Mouse (Mus musculus) limb, embryonic 13.5 days (tissue): ENCODE results near the gene Rtf2. TPM values are rescaled to one million over a fixed set of nuclear protein-coding genes. Genes with fewer than 3 reads are reported as not detected.

Source experiments
- ATAC-seq: fragments of 200-750 bp; cut with Nextera tagmentation; 2 replicates; pipeline ENCODE4 v1.8.0; 2017; ENCODE audit warnings: low read depth, moderate number of reproducible peaks, moderate TSS enrichment; ENCODE audit not compliant: low FRiP score
- H3K27ac ChIP-seq: fragments of 300-500 bp; sonication (generic); 2 replicates; pipeline ENCODE4 v1.5.1; 2015; ENCODE audit warnings: inconsistent platforms, mild to moderate bottlenecking, moderate library complexity
- H3K27me3 ChIP-seq: fragments of 300-500 bp; sonication (generic); 2 replicates; pipeline ENCODE4 v1.6.1; 2015; ENCODE audit warnings: mild to moderate bottlenecking, inconsistent platforms
- H3K36me3 ChIP-seq: fragments of 300-500 bp; sonication (generic); 2 replicates; pipeline ENCODE4 v1.6.1; 2015; ENCODE audit warnings: inconsistent platforms, mild to moderate bottlenecking, moderate library complexity
- H3K4me1 ChIP-seq: fragments of 300-500 bp; sonication (generic); 2 replicates; pipeline ENCODE4 v1.6.1; 2015; ENCODE audit warnings: inconsistent platforms
- H3K4me2 ChIP-seq: fragments of 300-500 bp; sonication (generic); replicated peaks from 2 replicates; pipeline ENCODE4 v1.6.1; 2015; ENCODE audit warnings: inconsistent platforms, mild to moderate bottlenecking, moderate library complexity
- H3K4me3 ChIP-seq: fragments of 300-500 bp; sonication (generic); 2 replicates; pipeline ENCODE4 v1.5.1; 2015; ENCODE audit warnings: moderate library complexity, mild to moderate bottlenecking, inconsistent platforms
- H3K9ac ChIP-seq: fragments of 300-500 bp; sonication (generic); 2 replicates; pipeline ENCODE4 v1.6.1; 2015; ENCODE audit warnings: mild to moderate bottlenecking, inconsistent platforms
- H3K9me3 ChIP-seq: fragments of 300-500 bp; sonication (generic); 2 replicates; pipeline ENCODE4 v1.6.1; 2016; ENCODE audit warnings: inconsistent platforms
- WGBS: fragments of 180-500 bp; shearing (Covaris S2); methylation state at CpG from one replicate; pipeline ENCODE4 v1.1.7; 2015; 5-methylcytosine and 5-hydroxymethylcytosine counted together
- polyA plus RNA-seq: library from polyadenylated mRNA; unstranded; fragments of >200 nt; fragmentation: Nextera tagmentation; extraction: Ambion mirVana; gene quantifications from 2 replicates; pipeline ENCODE4 v1.2.1, GENCODE M21; 2015

The Rtf2 gene
- polyA plus RNA-seq, 1 experiment from 2014 or later: 71.3 TPM

GRCm38 (mm10) chr2:172445617-172446016 lies 5.3 kb downstream of the Rtf2 start:
- no peak overlapping the region for H3K27ac ChIP-seq
- H3K4me2 ChIP-seq: no peak overlapping the region
- no peaks in the 10 kb centered on the region for H3K27me3 ChIP-seq
- no peak overlapping the region for H3K4me3 ChIP-seq
- H3K36me3 ChIP-seq: peaks cover 62% of the 10 kb centered on the region
- WGBS: 93% methylated on average over 4 of the region's 4 CpGs
- H3K4me1 ChIP-seq: peaks cover 14% of the 10 kb centered on the region
- H3K9ac ChIP-seq: no peak overlapping the region
- ATAC-seq: no peak
- H3K9me3 ChIP-seq: no peaks in the 10 kb centered on the region

GRCm38 (mm10) chr2:172447317-172447716 lies 7.0 kb downstream of the Rtf2 start:
- 91% methylated on average over 6 of the region's 6 CpGs for WGBS
- ATAC-seq: no peak
- H3K36me3 ChIP-seq: peaks cover 77% of the 10 kb centered on the region

DNA sequence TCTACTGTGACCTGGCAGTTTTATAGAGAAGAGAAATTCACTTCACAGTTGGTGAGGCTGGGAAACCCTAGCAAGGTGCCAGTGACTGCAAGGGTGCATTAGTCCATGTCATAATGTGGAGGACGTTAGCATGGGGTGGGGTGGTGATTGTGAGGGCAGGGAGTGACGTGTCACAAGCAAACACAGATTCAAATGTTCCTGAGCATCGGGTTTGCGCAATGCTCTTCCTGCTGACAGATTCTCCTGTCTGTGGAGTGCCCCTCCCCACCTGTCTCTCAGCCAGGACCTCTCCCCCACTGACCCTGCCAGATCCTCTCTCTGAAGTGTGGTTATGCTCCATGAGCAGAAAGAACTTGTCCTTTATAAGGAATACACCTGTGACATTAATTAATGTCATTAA lies 8.0 kb downstream of the Rtf2 start:
- Histone ChIP-seq H3K27me3 (no peaks in the 10 kb centered on the region), H3K27ac (no peak overlapping the region), H3K4me1 (no peaks in the 10 kb centered on the region), H3K9me3 (no peaks in the 10 kb centered on the region), H3K9ac (no peak overlapping the region), H3K4me2 (no peak overlapping the region), H3K4me3 (no peak overlapping the region), H3K36me3 (peaks cover 87% of the 10 kb centered on the region)
- WGBS: 91% methylated on average over 4 of the region's 4 CpGs
- ATAC-seq: no peak

More at GRCm38 (mm10) chr2:172447317-172447716, 7.0 kb downstream of the Rtf2 start:
- Histone ChIP-seq H3K4me2 (no peak overlapping the region), H3K9me3 (no peaks in the 10 kb centered on the region), H3K27me3 (no peaks in the 10 kb centered on the region), H3K27ac (no peak overlapping the region), H3K4me3 (no peak overlapping the region), H3K9ac (no peak overlapping the region), H3K4me1 (no peaks in the 10 kb centered on the region)

- Histone ChIP-seq H3K9me3 (no peaks in the 10 kb centered on the region), H3K9ac (no peak overlapping the region), H3K4me1 (no peaks in the 10 kb centered on the region), H3K4me2 (no peak overlapping the region), H3K27ac (no peak overlapping the region), H3K36me3 (peaks cover 91% of the 10 kb centered on the region), H3K27me3 (no peaks in the 10 kb centered on the region), H3K4me3 (no peak overlapping the region)
- ATAC-seq: 0 out of 2 replicates have a peak, but pooled peaks have one; percentile 36
- WGBS: 83% methylated on average over 6 of the region's 6 CpGs
Observed at GRCm38 (mm10) chr2:172450640-172451039, 10.3 kb downstream of the Rtf2 start.

DNA sequence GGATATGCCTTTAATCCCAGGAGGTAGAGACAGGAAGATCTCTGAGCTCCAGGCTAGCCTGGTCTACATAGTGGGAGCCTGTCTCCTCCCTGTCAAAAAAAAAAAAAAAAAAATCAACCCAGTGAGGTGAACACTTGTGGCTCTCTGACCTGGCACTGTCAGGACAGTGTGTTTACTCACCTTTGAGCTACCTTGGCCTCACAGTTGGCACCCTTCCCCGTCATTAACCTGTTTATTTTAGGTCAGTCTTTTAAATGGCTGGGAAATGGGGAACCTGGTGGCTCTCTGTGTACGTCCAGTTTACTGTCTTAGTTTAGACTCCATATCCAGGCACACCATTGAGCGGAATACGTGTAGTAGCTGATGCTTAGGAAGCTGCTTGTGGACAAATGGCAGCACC lies 11.7 kb downstream of the Rtf2 start:
- WGBS: 92% methylated on average over 4 of the region's 4 CpGs
- H3K27ac ChIP-seq: no peak overlapping the region
- peaks cover 79% of the 10 kb centered on the region for H3K36me3 ChIP-seq
- no peaks in the 10 kb centered on the region for H3K4me1 ChIP-seq
- no peaks in the 10 kb centered on the region for H3K9me3 ChIP-seq
- no peaks in the 10 kb centered on the region for H3K27me3 ChIP-seq
- H3K4me3 ChIP-seq: no peak overlapping the region
- ATAC-seq: no peak
- no peak overlapping the region for H3K9ac ChIP-seq
- H3K4me2 ChIP-seq: no peak overlapping the region

DNA sequence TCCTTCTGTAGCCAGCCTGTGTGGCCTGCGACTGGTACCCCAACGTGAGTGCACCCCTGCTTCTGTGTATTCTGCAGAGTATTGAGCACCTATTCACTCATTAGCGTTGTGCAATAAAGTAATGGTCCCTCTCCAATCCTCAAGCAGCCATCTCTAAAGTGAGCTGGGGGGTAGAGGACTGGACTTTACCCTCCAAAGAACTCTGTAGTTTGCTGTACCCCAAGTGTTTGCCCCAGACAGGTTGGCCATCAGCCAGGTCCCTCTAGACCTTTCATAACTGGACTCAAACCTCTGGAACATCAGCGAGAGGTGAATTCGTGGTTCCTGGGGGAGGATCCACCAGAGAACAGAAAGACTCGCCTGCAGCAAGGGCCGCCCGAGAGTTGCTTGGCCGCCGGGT lies 12.1 kb downstream of the Rtf2 start:
- Histone ChIP-seq H3K9me3 (no peaks in the 10 kb centered on the region), H3K27me3 (no peaks in the 10 kb centered on the region), H3K9ac (no peak overlapping the region), H3K4me3 (no peak overlapping the region), H3K4me1 (no peaks in the 10 kb centered on the region), H3K27ac (no peak overlapping the region), H3K36me3 (peaks cover 79% of the 10 kb centered on the region), H3K4me2 (no peak overlapping the region)
- 93% methylated on average over 10 of the region's 10 CpGs for WGBS
- no peak for ATAC-seq

DNA sequence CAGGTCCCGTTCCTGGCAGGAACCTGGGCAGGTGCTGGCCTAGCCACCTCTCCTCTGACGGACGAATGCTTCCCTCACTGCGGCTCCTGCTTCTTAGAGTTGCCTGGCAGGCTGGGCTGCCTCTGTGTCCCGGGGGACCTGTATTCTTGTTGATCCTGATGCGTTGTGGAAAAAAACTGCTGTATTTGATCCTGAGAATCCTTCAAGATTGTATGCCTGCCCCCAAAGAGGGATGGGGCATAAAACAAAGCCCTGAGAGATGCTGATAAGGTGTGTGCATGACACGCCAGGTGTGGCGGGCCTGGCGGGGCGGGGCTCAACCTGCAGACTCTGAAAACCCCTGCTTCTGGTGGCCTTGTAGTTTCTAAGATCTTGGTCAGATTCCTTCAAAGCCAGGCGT lies 18.1 kb downstream of the Rtf2 start, which contains the start of gene Gcnt7:
Gene Gcnt7 (minus strand): TSS at position 101 of the 400 bp plus-strand sequence.
- H3K4me2 ChIP-seq: no peak within 1 kb of the TSS
- H3K4me1 ChIP-seq: no peaks in the 10 kb centered on the region
- no peak for ATAC-seq
- no peaks in the 10 kb centered on the region for H3K27me3 ChIP-seq
- no peaks in the 10 kb centered on the region for H3K9me3 ChIP-seq
- H3K9ac ChIP-seq: no peak within 1 kb of the TSS
- H3K4me3 ChIP-seq: no peak within 1 kb of the TSS
- no peak within 1 kb of the TSS for H3K27ac ChIP-seq
- peaks cover 57% of the 10 kb centered on the region for H3K36me3 ChIP-seq
- 77% methylated on average over 11 of the region's 11 CpGs for WGBS

DNA sequence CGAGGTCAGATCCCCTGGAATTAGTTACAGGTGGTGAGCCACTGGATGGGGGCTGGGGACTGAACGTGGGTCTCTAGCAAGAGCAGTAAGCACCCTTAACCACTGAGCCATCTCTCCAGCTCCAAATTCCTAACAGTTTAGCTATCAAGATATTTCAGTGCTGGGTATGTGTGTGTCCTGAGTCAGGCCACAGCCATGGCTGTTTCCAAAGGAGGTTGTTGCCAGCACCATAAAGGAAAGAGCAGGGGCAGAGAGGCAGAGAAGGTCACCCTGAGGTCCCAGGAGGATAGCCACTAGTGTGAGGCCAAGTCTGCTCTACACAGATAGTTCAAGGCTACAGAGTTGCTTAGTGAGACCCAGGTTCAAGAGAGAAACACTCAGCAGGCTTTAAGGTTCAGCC lies 20.3 kb downstream of the Rtf2 start:
- no peaks in the 10 kb centered on the region for H3K4me1 ChIP-seq
- H3K36me3 ChIP-seq: peaks cover 64% of the 10 kb centered on the region
- ATAC-seq: no peak
- H3K4me2 ChIP-seq: no peak overlapping the region
- H3K9me3 ChIP-seq: no peaks in the 10 kb centered on the region
- no peak overlapping the region for H3K27ac ChIP-seq
- H3K27me3 ChIP-seq: no peaks in the 10 kb centered on the region
- H3K9ac ChIP-seq: no peak overlapping the region
- WGBS: 45% methylated on average over 2 of the region's 2 CpGs
- H3K4me3 ChIP-seq: no peak overlapping the region

DNA sequence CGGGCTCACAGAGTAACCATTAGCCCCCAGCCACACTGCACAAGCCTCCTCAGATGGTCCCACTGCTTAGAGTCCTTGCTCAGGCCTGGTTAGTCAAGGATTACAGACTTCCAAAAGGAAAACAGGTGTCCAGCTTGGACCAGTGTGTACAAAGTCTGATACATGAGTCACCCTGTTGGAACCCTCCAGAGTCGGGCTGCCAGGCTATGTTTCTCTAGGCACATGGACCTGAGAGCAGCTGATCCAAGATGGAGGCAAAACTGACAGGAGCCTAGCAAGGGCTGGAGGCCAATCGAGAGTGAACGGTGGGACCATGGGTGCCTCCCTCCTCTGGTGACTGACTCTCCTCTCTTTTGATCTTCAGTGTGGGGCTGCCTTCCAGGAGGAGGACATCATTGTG lies 22.5 kb downstream of the Rtf2 start:
- peaks cover 76% of the 10 kb centered on the region for H3K36me3 ChIP-seq
- 85% methylated on average over 4 of the region's 4 CpGs for WGBS
- H3K4me1 ChIP-seq: no peaks in the 10 kb centered on the region
- H3K27me3 ChIP-seq: no peaks in the 10 kb centered on the region
- H3K9me3 ChIP-seq: no peaks in the 10 kb centered on the region
- no peak overlapping the region for H3K9ac ChIP-seq
- H3K27ac ChIP-seq: no peak overlapping the region
- no peak for ATAC-seq
- no peak overlapping the region for H3K4me3 ChIP-seq
- H3K4me2 ChIP-seq: no peak overlapping the region

DNA sequence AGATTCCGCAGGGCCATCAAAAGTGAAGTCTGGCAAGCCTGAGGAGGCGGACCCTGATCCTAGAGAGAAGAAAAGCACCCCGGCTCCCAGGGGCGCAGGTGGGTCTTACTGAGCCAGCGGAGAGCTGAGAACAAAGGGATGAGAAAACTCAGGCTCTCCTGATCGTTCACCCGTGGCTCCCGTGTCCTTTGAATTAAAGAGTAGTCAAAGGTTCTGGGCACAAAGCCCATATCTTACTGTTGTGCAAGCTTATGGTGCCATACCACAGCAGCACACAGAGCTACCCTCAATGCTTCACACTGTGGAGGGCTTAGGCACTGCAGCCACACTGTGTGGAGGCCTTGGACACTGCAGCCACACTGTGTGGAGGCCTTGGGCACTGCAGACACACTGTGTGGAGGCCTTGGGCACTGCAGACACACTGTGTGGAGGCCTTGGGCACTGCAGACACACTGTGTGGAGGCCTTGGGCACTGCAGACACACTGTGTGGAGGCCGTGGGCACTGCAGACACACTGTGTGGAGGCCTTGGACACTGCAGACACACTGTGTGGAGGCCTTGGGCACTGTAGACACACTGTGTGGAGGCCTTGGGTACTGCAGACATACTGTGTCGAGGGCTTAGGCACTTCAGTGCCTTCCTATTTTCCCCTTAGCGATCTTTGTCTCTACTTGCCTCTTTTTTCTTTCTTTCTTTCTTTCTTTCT lies 26.2 kb downstream of the Rtf2 start:
- peaks cover 85% of the 10 kb centered on the region for H3K36me3 ChIP-seq
- no peak for ATAC-seq

DNA sequence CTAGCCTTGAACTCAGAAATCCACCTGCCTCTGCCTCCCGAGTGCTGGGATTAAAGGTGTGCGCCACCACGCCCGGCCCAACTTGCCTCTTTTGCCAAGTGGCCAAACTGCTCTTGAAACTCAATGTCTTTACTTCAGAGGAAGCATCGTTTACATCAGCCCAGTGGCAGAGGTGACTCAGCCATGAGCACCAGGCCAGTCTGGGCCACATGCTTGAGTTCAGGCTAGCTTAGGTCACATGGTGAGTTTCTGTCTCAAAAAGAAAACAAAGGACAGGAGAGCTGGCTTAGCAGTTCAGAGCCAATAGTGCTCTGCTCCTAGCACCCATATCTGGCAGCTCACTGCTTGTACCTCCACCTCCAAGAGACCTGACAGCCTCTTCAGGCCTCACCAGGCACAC lies 26.9 kb downstream of the Rtf2 start:
- no peak overlapping the region for H3K4me2 ChIP-seq
- peaks cover 79% of the 10 kb centered on the region for H3K36me3 ChIP-seq
- H3K27ac ChIP-seq: no peak overlapping the region
- WGBS: 90% methylated on average over 5 of the region's 5 CpGs
- no peak for ATAC-seq
- no peaks in the 10 kb centered on the region for H3K4me1 ChIP-seq
- no peak overlapping the region for H3K9ac ChIP-seq
- no peaks in the 10 kb centered on the region for H3K27me3 ChIP-seq
- no peak overlapping the region for H3K4me3 ChIP-seq
- H3K9me3 ChIP-seq: no peaks in the 10 kb centered on the region

More for the DNA sequence above, 26.2 kb downstream of the Rtf2 start:
- H3K27me3 ChIP-seq: no peaks in the 10 kb centered on the region
- no peak overlapping the region for H3K4me2 ChIP-seq
- H3K27ac ChIP-seq: no peak overlapping the region
- H3K9ac ChIP-seq: no peak overlapping the region
- no peaks in the 10 kb centered on the region for H3K9me3 ChIP-seq
- H3K4me3 ChIP-seq: no peak overlapping the region
- H3K4me1 ChIP-seq: no peaks in the 10 kb centered on the region
- 92% methylated on average over 11 of the region's 11 CpGs for WGBS

DNA sequence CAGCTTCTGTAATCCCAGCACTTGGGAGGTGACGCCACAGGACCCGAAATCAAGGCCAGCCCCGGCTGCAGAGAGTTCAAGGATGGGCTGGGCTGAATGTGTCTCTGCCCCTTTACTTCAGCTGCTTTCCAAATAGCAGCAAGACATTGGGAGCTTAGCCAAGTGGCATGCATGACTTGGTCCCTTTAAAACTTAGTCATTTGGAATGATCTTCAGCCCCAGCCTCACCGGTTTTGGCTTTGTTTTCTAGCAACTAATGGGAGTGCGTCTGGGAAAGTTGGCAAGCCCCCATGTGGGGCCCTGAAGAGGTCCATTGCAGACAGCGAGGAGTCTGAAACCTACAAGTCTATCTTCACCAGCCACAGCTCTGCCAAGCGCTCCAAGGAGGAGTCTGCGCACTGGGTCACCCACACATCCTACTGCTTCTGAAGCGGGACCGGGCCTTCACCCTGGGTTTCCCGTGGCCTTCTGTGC lies 28.0 kb downstream of the Rtf2 start:
- no peak overlapping the region for H3K27ac ChIP-seq
- H3K4me2 ChIP-seq: no peak overlapping the region
- no peaks in the 10 kb centered on the region for H3K9me3 ChIP-seq
- 89% methylated on average over 11 of the region's 11 CpGs for WGBS
- no peaks in the 10 kb centered on the region for H3K27me3 ChIP-seq
- no peak overlapping the region for H3K4me3 ChIP-seq
- no peak for ATAC-seq
- peaks cover 67% of the 10 kb centered on the region for H3K36me3 ChIP-seq
- H3K4me1 ChIP-seq: peaks cover 6% of the 10 kb centered on the region
- no peak overlapping the region for H3K9ac ChIP-seq

GRCm38 (mm10) chr2:172472318-172472717 lies 32.0 kb downstream of the Rtf2 start, which contains the start of gene Fam209:
Fam209 (plus strand) TSS chr2:172472520.
- Histone ChIP-seq H3K27me3 (peaks cover 7% of the 10 kb centered on the region; the same call in 1 of the 2 replicates), H3K9ac (0 out of 2 replicates have a peak within 1 kb of the TSS, but pooled peaks have one; percentile 31), H3K27ac (no peak within 1 kb of the TSS), H3K36me3 (peaks cover 28% of the 10 kb centered on the region), H3K4me2 (no peak within 1 kb of the TSS), H3K4me1 (peaks cover 12% of the 10 kb centered on the region), H3K9me3 (no peaks in the 10 kb centered on the region), H3K4me3 (no peak within 1 kb of the TSS)
- ATAC-seq: no peak
- 87% methylated on average over 11 of the region's 11 CpGs for WGBS
